16 mouse cellular contexts compared by ENCODE assay signal in genomic region chr8:114109365-114110140, GRCm38 (mm10). TPM values are rescaled to one million over a fixed set of nuclear protein-coding genes. Genes with fewer than 3 reads are reported as not detected.
DNase-seq lines count a peak whose midpoint lies in the region; ATAC-seq lines count a peak whose summit lies in the region.
"Had no signal": no experiment of that assay in that cellular context is flagged by ENCODE, and none has a peak within 500 bp of the region (broad histone marks: within the 10 kb centered on the region; RNA-seq: fewer than 3 reads in every experiment).

No protein-coding gene starts in this region.

- peaks cover 18% of the 10 kb centered on the region for H3K4me1 ChIP-seq in midbrain, embryonic 13.5 days (replicated peaks)
- H3K4me1 ChIP-seq in midbrain, embryonic 10.5 days: peaks cover 3% of the 10 kb centered on the region; the same call in 1 of the 2 replicates
- peaks cover 5% of the 10 kb centered on the region; the same call in 1 of the 2 replicates for H3K4me1 ChIP-seq in forebrain, embryonic 12.5 days
- peaks cover 20% of the 10 kb centered on the region for H3K4me1 ChIP-seq in hindbrain, embryonic 14.5 days (replicated peaks; ENCODE audit: control insufficient read depth, insufficient read depth, low read length)
- H3K4me1 ChIP-seq: heart, embryonic 13.5 days; limb, embryonic 13.5 days had no signal

- WGBS in midbrain, embryonic 13.5 days: 54% methylated on average over 20 of the region's 20 CpGs
- WGBS in midbrain, embryonic 10.5 days: 77% methylated on average over 20 of the region's 20 CpGs
- 73% methylated on average over 20 of the region's 20 CpGs for WGBS in forebrain, embryonic 12.5 days
- WGBS in hindbrain, embryonic 14.5 days: 42% methylated on average over 20 of the region's 20 CpGs

- peak overlapping the region; percentile 6; the same call in 1 of the 2 replicates for H3K4me2 ChIP-seq in midbrain, embryonic 13.5 days (replicated peaks)
- H3K4me2 ChIP-seq in forebrain, embryonic 12.5 days: no peak overlapping the region
- H3K4me2 ChIP-seq in hindbrain, embryonic 14.5 days (replicated peaks): peak overlapping the region; percentile 30
- H3K4me2 ChIP-seq: heart, embryonic 13.5 days; limb, embryonic 13.5 days had no signal

- no peak for DNase-seq in midbrain, embryonic 10.5 days (ENCODE audit: low spot score)
- peak; percentile 55 for DNase-seq in hindbrain, embryonic 14.5 days (ENCODE audit: low spot score)
- DNase-seq in retina, embryonic 14.5 days (ENCODE audit: low spot score): peak; percentile 39
- DNase-seq in testis, postnatal 10 days (ENCODE audit: low spot score): no peak
- no peak for DNase-seq in heart, postnatal 4 days
- DNase-seq: cerebellum, adult 18-20 months; gastrocnemius, adult 2 months; kidney, adult 8-10 months; lung, adult 18-20 months; lung, postnatal 4 days; spleen, adult 18-20 months had no signal

- H3K9ac ChIP-seq in midbrain, embryonic 13.5 days (replicated peaks): no peak overlapping the region
- no peak overlapping the region for H3K9ac ChIP-seq in forebrain, embryonic 12.5 days
- peak overlapping the region; percentile 11; the same call in 1 of the 2 replicates for H3K9ac ChIP-seq in hindbrain, embryonic 14.5 days
- H3K9ac ChIP-seq: heart, embryonic 13.5 days; limb, embryonic 13.5 days had no signal

- peak overlapping the region; percentile 52 for H3K27ac ChIP-seq in midbrain, embryonic 13.5 days
- no peak overlapping the region for H3K27ac ChIP-seq in midbrain, embryonic 10.5 days (replicated peaks)
- no peak overlapping the region for H3K27ac ChIP-seq in forebrain, embryonic 12.5 days
- peak overlapping the region; percentile 76 for H3K27ac ChIP-seq in hindbrain, embryonic 14.5 days
- H3K27ac ChIP-seq: gastrocnemius, adult 2 months; heart, embryonic 13.5 days; limb, embryonic 13.5 days had no signal

- no peak overlapping the region for H3K4me3 ChIP-seq in midbrain, embryonic 13.5 days (replicated peaks)
- H3K4me3 ChIP-seq in midbrain, embryonic 10.5 days: no peak overlapping the region
- H3K4me3 ChIP-seq in forebrain, embryonic 12.5 days (replicated peaks): no peak overlapping the region
- H3K4me3 ChIP-seq in hindbrain, embryonic 14.5 days (replicated peaks; ENCODE audit: low read length): no peak overlapping the region
- H3K4me3 ChIP-seq: gastrocnemius, adult 2 months; heart, embryonic 13.5 days; limb, embryonic 13.5 days had no signal

- no peaks in the 10 kb centered on the region for H3K27me3 ChIP-seq in midbrain, embryonic 13.5 days
- H3K27me3 ChIP-seq in midbrain, embryonic 10.5 days (ENCODE audit: low read depth, poor library complexity, severe bottlenecking): no peaks in the 10 kb centered on the region
- peaks cover 2% of the 10 kb centered on the region; the same call in 1 of the 2 replicates for H3K27me3 ChIP-seq in forebrain, embryonic 12.5 days
- H3K27me3 ChIP-seq in hindbrain, embryonic 14.5 days (ENCODE audit: control insufficient read depth, insufficient read depth, low read length): no peaks in the 10 kb centered on the region
- H3K27me3 ChIP-seq: heart, embryonic 13.5 days; limb, embryonic 13.5 days had no signal

- peak; percentile 71 for ATAC-seq in midbrain, embryonic 13.5 days
- peak; percentile 68; the same call in 1 of the 2 replicates for ATAC-seq in forebrain, embryonic 12.5 days (ENCODE audit: low FRiP score)
- ATAC-seq in hindbrain, embryonic 14.5 days (ENCODE audit: low FRiP score): peak; percentile 60; the same call in 1 of the 2 replicates
- ATAC-seq: CD4-positive, CD25-positive, alpha-beta regulatory T cell, adult 4 months had no signal

- H3K9me3 ChIP-seq in midbrain, embryonic 13.5 days: no peaks in the 10 kb centered on the region
- no peaks in the 10 kb centered on the region for H3K9me3 ChIP-seq in midbrain, embryonic 10.5 days (replicated peaks)
- H3K9me3 ChIP-seq in forebrain, embryonic 12.5 days: no peaks in the 10 kb centered on the region
- H3K9me3 ChIP-seq in hindbrain, embryonic 14.5 days (ENCODE audit: control insufficient read depth, low read length): no peaks in the 10 kb centered on the region
- H3K9me3 ChIP-seq: heart, embryonic 13.5 days; limb, embryonic 13.5 days had no signal

- H3K36me3 ChIP-seq in midbrain, embryonic 13.5 days: no peaks in the 10 kb centered on the region
- no peaks in the 10 kb centered on the region for H3K36me3 ChIP-seq in midbrain, embryonic 10.5 days
- H3K36me3 ChIP-seq in forebrain, embryonic 12.5 days (replicated peaks): no peaks in the 10 kb centered on the region
- H3K36me3 ChIP-seq in hindbrain, embryonic 14.5 days (replicated peaks; ENCODE audit: control insufficient read depth, insufficient read depth): no peaks in the 10 kb centered on the region
- H3K36me3 ChIP-seq: heart, embryonic 13.5 days; limb, embryonic 13.5 days had no signal

RNA-seq across cellular contexts. Expression of gene Nudt7, which starts 23.8 kb away (rescaled TPM):
- polyA plus RNA-seq in midbrain, embryonic 13.5 days (2015; fragmentation: Nextera tagmentation; extraction: Ambion mirVana): 4.8 and 5.7 TPM in 2 replicates
- polyA plus RNA-seq in midbrain, embryonic 10.5 days (2016; fragmentation: Nextera tagmentation; extraction: Ambion mirVana): 9.6 and 11.2 TPM in 2 replicates
- 7.3 and 7.8 TPM in 2 replicates for polyA plus RNA-seq in forebrain, embryonic 12.5 days (2016; fragmentation: Nextera tagmentation; extraction: Ambion mirVana)
- 4.7 and 5.3 TPM in 2 replicates for polyA plus RNA-seq in hindbrain, embryonic 14.5 days (2014; fragmentation: Nextera tagmentation; extraction: Ambion mirVana)
- 10 to 100 TPM; 29.2 to 31.2 TPM for total RNA-seq in heart, postnatal 4 days (2021)

Comparison
In these comparisons a context has a peak if more than half of its experiments do, and no peak if none do; other contexts are left out.
1. H3K27ac ChIP-seq: peak in midbrain, embryonic 13.5 days (single experiment) and hindbrain, embryonic 14.5 days (single experiment); none in midbrain, embryonic 10.5 days (single experiment) and forebrain, embryonic 12.5 days (single experiment).
2. DNase-seq: peak in hindbrain, embryonic 14.5 days (single experiment) and retina, embryonic 14.5 days (single experiment); none in midbrain, embryonic 10.5 days (single experiment), testis, postnatal 10 days (single experiment) and heart, postnatal 4 days (single experiment).
3. Peak in every context shown above with its lines, with median percentiles within 50 percentile points of each other: ATAC-seq.